Mouse (Mus musculus): Measurements from ENCODE around the gene Tnfaip2.
A peak's percentile ranks its signal among the peaks of the same experiment; 100 is the strongest.

Gene Tnfaip2

DNA sequence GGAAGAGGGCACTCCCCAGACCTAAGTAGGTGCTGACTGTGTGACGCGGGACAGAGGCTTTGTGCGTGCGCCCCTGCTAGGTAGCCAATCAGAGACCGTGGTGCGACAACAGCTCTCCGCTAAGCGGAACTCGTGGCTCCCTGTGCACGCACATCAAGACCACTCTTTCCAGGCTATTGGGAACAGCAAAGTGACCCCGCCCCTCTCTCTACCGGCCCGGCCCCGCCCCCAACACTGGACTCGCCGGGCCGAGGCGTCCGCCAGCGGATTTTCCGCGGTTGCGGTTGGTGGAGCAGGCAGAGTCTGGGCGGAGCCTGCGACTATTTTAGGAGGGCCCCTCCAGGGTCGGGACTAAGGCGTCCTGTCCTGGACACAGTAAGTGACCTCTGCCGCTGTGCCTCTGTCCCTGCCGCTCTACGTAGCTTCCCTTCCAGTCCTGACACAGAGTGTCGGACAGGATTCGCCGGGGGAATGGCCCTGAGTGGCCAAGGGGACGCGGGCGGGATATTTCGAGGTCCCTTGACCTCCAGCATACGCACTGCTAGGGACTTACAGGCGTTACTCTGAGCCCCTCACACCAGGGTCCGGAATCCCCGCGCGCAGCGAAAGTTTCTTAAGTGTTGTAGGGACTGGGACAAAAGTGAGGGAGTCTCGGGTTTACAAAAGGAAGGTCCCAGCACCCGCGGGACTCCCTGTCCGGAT is at the start of gene Tnfaip2:
Tnfaip2 (plus strand) TSS at position 161 of the 702 bp plus-strand sequence.
- peak; percentile 74 for DNase-seq (ENCODE audit: low spot score)

DNA sequence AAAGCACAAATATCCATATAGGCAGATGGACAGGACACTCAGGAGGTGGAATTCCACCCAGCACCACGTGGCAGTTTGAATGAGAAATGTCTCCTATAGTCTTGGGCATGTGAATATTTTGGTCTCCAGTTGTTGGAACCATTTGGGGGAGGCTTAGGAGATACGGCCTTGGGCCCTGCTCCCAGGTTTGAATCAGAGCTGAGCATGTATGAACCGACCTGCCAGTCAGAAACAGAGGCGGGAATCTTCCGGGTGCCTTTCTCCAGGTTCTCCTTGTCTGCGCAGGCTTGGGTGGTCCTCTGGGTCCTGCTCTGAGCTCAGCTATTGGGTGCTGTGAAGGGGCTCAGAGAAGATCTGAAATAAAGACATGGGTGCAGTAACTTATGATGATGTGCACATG is 48.3 kb upstream of the Tnfaip2 start:
- DNase-seq (ENCODE audit: low spot score) = no peak

DNA sequence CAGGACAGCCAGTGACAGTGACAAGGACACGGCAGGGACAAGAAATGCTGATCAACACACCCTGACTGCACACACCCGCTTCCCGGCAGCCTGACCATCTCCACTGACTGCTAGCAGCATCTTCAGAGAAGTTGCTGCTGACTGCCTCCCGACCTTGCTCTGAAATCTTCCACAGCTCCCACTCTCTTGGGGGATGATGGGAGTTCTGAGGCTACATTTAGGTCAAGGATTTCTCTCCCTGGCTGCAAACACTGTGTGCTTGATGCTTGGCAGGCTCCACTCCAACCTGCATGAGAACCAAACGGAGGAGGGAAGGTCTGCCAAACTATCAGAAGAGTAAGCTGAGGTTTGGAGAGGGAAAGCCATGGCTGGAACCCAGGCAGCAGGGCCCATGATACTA is 45.3 kb upstream of the Tnfaip2 start:
- no peak for DNase-seq (ENCODE audit: low spot score)

DNA sequence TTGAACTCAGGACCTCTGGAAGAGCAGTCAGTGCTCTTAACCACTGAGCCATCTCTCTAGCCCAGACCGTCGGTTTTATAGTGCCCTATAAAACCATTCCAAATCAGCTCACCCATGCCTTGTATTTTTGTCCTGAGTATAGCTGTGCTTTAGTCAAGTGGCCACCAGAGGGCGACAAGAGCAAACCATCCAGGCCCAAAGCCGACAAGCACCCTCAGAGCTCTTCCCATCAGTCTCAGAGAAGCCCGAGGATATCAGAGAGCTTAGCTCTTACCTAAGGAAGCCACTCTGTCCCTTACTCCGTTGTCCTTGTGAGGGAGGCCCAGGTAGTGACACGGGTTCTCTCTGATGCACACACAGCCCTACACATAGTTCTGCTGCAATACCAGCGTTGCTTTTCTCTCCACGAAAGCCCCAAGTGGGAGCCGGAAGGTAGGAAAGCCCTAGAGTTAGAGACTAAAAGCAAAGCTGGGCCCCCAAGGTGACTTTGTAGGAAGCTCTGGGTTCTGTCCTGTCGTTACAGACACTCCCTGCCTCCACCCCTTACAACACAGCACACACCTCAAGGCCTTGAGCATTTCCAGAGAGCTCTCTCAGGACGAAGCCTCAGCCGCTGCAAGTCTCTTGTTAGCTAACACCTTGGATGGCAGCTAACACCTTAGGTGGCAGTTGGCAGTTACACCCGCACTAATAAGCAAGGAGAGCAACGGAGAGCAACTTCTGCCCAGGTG is 40.6 kb upstream of the Tnfaip2 start:
- peak; percentile 92 for DNase-seq (ENCODE audit: low spot score)

DNA sequence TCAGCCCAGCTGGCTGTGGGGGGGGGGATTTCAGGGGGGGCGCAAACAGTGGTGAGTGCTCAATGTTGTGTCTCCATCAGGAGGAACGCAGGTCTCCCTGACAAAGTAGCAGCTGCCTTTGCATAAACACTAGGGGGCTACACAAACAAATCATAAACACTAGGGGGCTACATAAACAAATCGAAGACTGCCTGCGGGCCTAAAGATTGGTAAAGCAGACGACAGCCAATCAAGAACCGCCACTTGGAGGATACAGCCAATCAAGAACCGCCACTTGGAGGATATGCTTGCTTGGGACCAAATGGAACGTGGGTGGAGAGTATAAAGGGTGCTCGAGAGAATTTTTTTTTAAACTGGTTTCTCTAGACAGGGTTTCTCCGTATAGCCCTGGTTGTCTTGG is 37.4 kb upstream of the Tnfaip2 start:
- no peak for DNase-seq (ENCODE audit: low spot score)

DNA sequence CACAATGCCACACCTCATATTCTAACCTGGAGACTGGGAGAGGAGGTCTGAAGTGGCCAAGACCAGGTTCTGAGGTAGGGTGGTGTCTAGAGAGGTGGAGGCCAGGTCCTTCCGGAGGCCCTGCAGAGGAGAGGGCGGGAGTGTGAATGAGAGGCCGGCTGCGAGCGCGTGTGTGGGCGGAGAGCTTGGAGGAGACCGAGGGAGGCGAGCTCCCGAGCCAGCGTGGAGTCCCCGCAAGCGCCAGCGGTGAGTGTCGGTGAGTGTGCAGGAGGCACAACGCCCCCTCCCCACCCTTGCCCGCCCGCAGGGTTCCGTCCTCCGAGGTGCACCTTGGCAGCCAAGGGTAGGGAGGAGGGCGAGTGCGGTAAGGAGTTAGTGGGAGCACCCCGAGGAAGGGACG is 35.6 kb upstream of the Tnfaip2 start, which contains the start of gene Lbhd2:
Lbhd2 (plus strand) TSS at position 188 of the 400 bp plus-strand sequence.
- DNase-seq (ENCODE audit: low spot score) = no peak

DNA sequence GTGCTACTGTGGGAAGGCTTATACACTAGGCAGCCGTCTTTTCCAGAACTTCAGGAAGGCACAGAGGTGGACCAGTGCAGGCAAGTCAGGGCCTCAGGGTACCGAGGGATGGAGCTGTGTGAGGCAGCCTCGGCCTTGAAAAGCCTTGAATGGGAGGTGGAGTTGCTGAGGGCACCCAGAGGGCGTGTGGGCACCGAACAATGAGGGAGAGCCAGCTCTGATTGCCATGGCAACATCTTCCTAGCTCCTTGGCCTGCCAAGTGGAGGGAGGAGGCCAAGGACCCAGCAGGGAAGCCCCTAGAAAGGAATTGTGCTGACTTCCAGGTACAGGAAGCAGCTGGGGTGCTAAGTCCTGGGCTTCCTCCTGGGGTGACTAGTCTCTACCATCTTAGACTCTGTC is 32.7 kb upstream of the Tnfaip2 start:
- DNase-seq (ENCODE audit: low spot score) = no peak

DNA sequence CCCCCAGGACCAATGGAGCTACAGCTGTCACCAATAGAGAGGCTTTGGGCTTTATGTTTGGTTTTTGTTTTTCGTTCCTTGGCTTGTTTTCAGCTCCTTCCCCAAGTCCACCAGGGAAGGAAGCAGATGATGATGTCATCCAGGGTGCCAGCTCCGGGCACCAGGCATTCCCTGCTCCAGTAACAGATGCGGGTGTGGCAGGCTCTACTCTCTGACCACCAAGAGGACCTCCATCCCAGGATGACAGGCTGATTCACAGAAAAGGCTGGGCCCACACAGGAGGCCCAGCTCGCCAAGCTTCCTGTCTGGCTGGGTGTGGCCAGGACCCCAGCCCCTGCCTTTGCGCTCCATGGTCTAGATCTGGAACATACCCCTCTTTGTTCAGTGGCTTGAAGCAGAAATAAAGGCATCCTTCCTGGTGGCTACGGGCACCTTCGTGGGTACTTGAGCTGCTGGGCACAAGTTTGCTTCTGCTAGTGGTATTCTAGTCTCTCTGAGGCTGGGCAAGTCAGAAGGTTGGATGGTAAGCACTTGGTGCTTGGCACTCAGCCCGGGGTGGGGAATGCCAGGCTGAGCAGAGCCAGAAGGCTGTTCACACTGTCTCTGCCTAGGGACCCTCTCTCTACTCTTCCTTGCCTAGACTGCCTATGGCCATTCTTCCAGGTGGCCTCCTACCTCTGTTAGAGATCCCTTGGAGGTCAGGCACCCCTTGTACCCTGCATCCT is 30.5 kb upstream of the Tnfaip2 start:
- no peak for DNase-seq (ENCODE audit: low spot score)

DNA sequence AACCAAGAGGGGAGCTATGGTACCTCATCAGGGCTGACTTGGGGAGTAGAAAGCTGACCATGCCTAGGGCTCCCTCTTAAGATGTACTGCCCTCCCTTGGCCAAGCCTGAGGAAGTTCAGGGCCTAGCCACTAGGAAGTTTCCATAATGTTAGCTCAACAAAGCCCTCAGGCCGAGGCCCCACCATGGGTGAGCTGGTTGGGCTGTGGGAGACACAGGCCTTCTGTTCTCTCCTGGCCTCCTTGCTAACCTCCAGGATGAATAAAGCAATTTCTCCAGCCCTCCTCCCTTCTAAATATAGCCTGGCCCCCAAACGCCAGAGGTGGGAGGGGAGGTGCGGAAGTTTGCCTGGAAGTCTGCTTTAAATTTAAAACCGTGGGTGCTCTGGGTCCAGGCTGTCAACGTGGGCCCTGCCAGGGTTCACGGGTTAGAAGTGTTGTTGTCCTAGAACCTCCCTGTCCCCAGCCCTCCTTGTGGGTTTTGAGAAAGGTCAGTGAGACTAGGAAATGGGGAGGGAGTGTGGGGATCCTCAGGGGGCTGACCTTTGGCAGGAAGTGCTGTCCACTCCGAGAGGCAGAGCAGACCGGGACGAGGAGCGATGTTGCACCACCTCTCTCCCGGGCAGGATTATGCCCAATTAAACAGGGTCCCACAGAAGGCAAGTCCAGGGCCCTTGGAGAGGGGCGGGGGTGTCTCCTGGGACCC is 29.5 kb upstream of the Tnfaip2 start:
- no peak for DNase-seq (ENCODE audit: low spot score)

DNA sequence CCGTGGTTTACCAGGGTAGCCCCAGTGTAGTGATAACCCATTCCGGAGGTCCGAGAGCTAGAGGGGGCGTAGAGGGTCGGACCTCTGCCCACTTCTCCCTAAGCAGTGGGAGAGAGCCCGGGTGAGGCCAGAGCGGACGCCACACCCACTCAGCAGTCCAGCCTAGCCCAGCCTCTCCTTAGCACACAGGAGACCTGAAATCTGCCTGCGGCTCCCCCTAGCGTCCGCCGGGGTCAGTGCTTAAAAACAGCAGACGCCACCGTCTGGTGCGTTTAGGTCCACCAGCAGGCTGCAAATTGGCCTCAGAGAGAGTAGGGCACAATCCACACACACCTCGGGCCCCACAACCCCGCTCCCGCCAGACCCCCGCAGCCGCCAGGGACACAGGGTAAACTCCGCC is 29.0 kb upstream of the Tnfaip2 start:
- peak; percentile 95 for DNase-seq (ENCODE audit: low spot score)

DNA sequence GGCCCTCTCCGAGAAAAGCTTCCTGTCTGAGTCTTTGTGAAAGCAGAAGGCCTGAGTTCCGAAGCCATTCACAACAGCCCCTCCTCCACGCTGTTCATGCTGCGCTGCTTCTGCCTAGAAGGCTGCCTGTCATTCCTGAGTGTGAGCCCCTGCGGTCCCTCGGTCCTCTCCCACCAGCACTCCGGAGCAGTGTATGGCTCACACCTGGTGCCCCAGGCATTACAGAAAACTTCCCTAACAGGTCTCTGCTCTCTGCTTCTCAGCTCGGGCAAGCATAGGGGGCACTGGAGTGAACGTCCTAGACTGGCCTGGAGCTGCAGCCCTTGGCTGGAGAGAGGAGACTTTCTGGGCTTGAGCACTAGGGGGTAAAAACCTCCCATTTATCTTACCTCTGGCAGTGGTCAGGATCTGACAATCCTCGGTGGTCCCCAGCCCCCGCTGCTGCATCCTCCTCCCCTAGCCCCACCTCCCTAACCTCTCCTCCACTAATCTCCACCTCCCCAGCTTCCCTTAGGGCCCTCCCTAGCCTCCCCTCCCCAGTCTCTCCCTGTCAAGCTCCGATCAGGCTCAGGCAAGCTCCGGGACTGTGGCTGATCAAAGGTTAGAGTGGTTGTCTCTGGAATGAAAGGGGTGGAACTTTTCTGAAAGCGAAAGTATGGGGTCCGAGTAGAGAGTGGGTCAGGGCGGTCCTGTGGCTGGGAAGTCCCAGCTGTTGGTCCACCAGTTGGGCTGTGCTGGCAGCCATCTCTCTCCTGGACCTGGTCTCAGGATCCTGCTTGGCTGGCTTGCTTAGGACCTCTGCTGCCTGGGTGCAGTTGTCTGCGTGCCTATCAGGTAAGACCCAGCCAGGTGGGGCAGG is 25.1 kb upstream of the Tnfaip2 start, which contains the start of gene Exoc3l4:
Exoc3l4 (plus strand) TSS at position 97 of the 859 bp plus-strand sequence.
- DNase-seq (ENCODE audit: low spot score) = peak; percentile 56

DNA sequence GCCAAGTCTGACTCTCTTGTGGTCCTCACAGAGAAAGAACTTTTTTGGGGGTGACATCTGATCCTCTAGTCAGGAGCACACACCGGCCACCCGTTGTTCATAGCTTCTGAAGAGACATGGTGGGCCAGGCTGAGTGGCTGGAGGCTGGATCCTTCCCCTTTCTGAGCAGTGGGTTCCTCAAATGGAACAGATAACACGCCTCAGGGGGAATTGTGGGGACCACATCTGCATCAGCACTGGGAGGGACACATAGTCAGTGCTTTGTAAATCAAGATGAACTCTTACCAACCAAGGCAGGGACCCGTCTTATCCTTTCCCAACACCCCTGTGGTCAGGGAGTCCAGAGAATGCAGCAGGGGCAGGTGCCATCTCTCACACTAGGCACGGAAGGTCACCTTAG is 22.4 kb upstream of the Tnfaip2 start:
- DNase-seq (ENCODE audit: low spot score) = no peak

DNA sequence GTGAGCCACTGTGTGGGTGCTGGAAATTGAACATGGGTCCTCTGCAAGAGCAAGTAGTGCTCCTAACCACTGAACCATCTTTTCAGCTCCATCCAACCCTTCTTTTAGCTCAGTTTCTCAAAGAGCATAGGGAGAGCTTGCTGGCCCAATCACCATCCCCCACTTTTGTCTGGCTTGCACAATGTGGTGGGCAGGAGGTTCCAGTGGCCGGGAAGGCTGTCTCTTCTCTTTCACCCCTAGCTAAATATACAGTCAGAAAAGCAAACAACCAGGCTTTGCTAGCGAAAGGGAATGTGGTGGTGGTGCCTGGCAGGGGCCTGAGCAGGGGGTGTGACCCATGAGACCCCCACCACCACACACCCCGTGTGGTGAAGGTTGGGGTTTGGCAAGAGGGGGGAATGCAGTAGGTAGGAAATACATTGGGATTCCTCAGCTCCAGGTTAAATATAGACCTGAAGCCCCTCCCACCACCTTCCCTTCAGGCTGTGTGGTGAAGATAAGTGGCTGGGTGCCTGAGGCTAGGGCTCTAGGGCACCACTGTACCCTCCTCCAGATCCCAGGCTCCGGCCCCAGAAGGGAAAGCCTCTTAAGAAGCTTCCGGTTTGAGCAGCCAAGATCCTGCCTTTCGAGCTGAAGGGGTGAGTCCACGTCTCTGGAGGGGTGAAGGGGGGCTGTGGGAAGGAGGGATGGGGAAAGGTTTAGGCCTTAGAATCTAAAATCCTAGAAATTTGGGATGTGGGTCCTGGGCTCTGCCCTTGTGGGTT is 21.1 kb upstream of the Tnfaip2 start:
- DNase-seq (ENCODE audit: low spot score) = no peak

DNA sequence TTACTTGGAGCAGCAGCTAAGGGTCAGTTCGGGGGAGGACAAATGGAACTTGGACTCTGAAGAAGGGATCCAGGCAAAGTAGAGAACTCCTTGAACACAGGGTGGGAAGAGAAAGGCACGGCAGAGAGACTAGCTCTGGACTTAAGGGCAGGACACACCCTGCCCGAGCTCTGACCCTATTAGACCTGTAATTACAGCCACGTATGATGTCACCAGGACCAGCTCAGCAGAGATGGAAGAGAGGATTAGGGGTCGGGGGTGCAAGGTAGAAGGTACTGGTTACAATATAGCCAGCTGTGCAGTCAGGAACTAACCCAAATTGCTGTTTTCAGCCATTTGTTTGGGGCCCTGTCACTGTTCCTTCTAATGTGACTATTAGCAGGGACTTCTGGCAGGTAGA is 19.4 kb upstream of the Tnfaip2 start:
- no peak for DNase-seq (ENCODE audit: low spot score)

DNA sequence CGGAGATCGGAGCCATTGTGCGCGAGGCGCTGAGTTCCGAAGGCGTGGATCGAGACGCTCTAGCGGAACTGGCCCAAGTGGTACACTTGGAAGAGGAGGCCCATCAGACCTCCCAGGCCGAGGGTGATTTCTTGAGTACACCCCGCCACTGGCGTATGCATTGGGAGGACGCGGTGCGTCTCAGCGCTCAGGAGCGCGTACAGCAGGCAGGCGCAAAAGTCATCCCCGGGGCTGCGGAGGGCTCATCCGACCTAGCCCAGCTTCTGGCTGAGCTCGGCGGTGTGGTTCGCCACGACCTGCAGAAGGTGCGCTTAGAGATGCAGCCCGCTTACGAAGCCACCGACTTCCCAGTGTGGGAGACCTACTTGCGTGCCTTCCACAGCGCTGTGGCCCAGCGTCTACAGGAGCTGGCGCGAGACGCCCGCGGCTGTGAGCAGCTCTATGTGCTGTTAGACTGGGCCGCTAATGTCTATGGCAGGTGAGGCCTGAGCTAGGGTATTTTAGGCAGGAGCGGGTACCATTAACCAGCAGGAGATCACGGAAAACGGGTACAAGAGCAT is 18.6 kb upstream of the Tnfaip2 start:
- DNase-seq (ENCODE audit: low spot score) = no peak

DNA sequence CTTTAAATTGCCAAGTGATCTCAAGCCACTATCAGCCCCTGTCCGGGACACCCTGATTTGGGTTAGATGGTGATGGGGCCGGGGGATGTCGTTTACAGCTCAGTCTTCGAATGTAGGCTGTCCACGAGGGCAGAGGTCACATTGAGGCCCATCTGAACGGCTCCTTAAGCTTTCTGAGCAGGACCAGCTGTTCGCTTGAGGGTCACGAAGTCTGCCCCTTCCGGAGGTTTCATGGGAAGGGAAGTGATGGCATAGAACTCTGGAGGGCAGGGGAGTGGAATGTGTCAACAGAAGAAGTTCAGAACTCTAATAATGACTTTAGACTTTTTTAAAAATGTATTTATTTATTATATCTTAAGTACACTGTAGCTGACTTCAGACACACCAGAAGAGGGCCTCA is 17.7 kb upstream of the Tnfaip2 start:
- DNase-seq (ENCODE audit: low spot score) = no peak

DNA sequence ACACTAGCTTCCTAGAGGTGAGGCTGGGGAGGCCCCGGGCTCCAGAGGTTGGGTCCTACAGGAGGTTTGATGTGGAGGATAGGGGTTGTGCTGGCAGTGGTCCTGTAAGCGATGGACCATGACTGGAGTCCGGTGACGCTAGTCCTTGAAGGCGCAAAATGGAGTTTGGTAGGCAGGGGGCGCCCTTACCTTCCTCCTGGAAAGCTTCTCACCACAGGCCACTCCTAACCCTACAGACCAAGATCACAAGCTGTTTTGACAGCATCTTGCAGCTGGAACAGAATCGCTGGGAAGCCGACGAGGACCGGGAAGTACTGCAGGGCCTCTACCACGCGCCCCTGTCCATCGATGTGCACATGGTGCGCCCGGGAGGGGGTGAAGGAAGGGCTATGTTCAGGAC is 17.0 kb upstream of the Tnfaip2 start:
- peak; percentile 91 for DNase-seq (ENCODE audit: low spot score)

DNA sequence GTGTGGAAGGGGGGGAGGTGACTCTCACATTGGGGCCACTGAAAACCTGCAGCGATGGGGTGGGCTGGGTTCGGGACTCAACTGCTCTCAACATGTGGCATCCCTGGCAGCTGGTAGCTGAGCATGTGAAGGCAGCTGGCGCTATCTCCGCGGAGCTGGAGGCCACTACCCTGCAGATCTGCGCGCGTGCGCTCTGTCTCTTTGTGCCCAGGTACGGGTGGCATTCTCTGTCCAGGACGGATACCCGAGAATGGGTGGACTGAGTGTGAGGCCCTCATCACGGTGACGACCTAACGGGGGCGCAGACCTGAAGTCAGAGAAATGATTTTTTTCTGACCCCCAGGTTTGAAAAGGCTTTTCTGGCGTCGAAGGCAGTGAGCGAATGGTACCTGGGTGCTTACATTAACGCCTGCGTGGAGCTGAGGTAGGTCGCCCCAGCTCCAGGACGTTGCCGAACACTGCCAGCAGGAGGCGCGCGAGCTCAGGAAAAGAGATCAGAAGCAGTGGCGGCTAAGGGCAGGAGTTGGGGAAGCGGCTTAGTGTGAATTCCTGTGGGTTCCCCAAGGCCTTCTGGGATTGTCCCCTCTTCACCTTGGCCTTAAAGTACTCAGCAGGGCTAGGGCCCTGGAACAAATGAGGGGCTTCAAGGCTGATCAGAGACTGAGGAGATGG is 16.3 kb upstream of the Tnfaip2 start:
- peak; percentile 89 for DNase-seq (ENCODE audit: low spot score)

DNA sequence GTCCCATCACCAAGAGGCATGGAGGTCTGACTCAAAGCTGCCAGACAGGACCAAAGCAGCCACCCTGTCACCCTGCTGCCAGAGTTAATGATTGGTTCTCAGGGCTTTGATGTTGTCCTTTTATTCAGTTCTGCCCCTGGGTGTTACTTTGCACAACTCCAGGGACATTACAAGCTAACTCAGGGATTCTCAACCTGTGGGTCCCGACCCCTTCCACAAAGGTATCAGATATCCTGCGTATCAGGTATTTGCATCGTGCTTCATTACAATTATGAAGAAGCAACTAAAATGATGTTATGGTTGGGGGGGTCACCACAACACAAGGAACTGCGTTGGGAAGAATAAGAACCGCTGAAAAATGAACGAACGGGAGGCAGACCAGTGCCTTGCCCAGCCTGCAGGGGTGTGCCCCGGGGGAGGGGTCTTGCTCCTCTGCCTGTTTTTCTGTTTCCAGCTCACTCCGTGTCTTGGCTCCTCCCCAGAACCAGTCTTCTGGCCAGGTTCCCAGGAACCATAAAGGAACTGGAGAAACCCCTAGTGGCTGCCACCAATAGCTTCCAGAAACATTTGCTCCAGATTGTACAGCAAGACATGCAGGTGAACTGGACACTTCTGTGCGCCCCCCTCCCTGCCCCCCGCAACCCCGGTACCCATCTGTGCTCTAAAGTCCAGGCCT is 14.7 kb upstream of the Tnfaip2 start:
- DNase-seq (ENCODE audit: low spot score) = no peak
